Comparison of ENCODE assay signal across 25 mouse cellular contexts in genomic region chr1:159953526-159953925, GRCm38 (mm10).
DNase-seq lines count a peak whose midpoint lies in the region; ATAC-seq and TF ChIP-seq lines count a peak whose summit lies in the region.
"Had no signal": no experiment of that assay in that cellular context is flagged by ENCODE, and none has a peak within 500 bp of the region (broad histone marks: within the 10 kb centered on the region; RNA-seq: fewer than 3 reads in every experiment).

No protein-coding gene starts in this region.

- TF ChIP-seq EP300 in CH12.LX (IDR thresholded peaks at IDR 0.05; ENCODE audit: low read length): no peak; the same call in 1 of the 2 replicates

- no peak for TF ChIP-seq RAD21 in CH12.LX (IDR thresholded peaks at IDR 0.05; ENCODE audit: low read depth, low read length)

- no peaks in the 10 kb centered on the region for H3K79me2 ChIP-seq in CH12.LX (replicated peaks; ENCODE audit: control insufficient read depth, extremely low read depth, insufficient read depth, poor library complexity, severe bottlenecking)

- H3K4me2 ChIP-seq in CH12.LX (ENCODE audit: insufficient read depth, low read depth, poor library complexity, severe bottlenecking): no peak overlapping the region
- no peak overlapping the region for H3K4me2 ChIP-seq in midbrain, embryonic 13.5 days (replicated peaks)
- H3K4me2 ChIP-seq: embryonic facial prominence, embryonic 15.5 days; liver, embryonic 15.5 days; midbrain, embryonic 15.5 days had no signal

- H3K27ac ChIP-seq in CH12.LX (ENCODE audit: insufficient read depth, low read depth): no peak overlapping the region
- no peak overlapping the region for H3K27ac ChIP-seq in midbrain, embryonic 13.5 days
- H3K27ac ChIP-seq: embryonic facial prominence, embryonic 15.5 days; gastrocnemius, adult 2 months; limb, embryonic 10.5 days; liver, embryonic 15.5 days; midbrain, embryonic 15.5 days; stomach, postnatal 0 days had no signal

- peak; percentile 44 for DNase-seq in CD4-positive helper T cell, adult 2 months (ENCODE audit: low read depth, low spot score)
- peak; percentile 40 for DNase-seq in CH12.LX (ENCODE audit: extremely low read depth)
- peak; percentile 54 for DNase-seq in thymus, postnatal 14 days
- no peak for DNase-seq in lung, postnatal 25 days (ENCODE audit: low spot score)
- no peak for DNase-seq in urinary bladder, adult 18-20 months (ENCODE audit: low spot score in 2 of 2)
- DNase-seq in kidney, postnatal 14 days: no peak
- DNase-seq: adrenal gland, postnatal 10 days; cerebellum, adult 8-10 months; cerebellum, postnatal 36 days; gastrocnemius, adult 2 months; kidney, adult 11 months; layer of hippocampus, adult 9-11 months; liver; right cerebral cortex, adult 18-20 months; right cerebral cortex, postnatal 4 days had no signal

- no peaks in the 10 kb centered on the region for H3K9me3 ChIP-seq in CH12.LX (replicated peaks; ENCODE audit: low read length)
- no peaks in the 10 kb centered on the region for H3K9me3 ChIP-seq in midbrain, embryonic 13.5 days
- H3K9me3 ChIP-seq: embryonic facial prominence, embryonic 15.5 days; limb, embryonic 10.5 days; liver, embryonic 15.5 days; midbrain, embryonic 15.5 days had no signal

- no peaks in the 10 kb centered on the region for H3K27me3 ChIP-seq in CH12.LX (replicated peaks)
- H3K27me3 ChIP-seq in midbrain, embryonic 13.5 days: no peaks in the 10 kb centered on the region
- H3K27me3 ChIP-seq: embryonic facial prominence, embryonic 15.5 days; liver, embryonic 15.5 days; midbrain, embryonic 15.5 days had no signal

- peaks cover 0 to 18% of the 10 kb centered on the region in 2 experiments; a peak in 2 of 4 replicates for H3K4me1 ChIP-seq in CH12.LX (ENCODE audit: control insufficient read depth in 1 of 2, insufficient read depth in 2 of 2)
- H3K4me1 ChIP-seq in midbrain, embryonic 13.5 days (replicated peaks): no peaks in the 10 kb centered on the region
- H3K4me1 ChIP-seq: embryonic facial prominence, embryonic 15.5 days; limb, embryonic 10.5 days; liver, embryonic 15.5 days; midbrain, embryonic 15.5 days had no signal

- ATAC-seq in inflammation-experienced regulatory T-cells, adult 6 months: peak; percentile 83
- ATAC-seq in midbrain, embryonic 13.5 days: no peak
- ATAC-seq: forebrain, embryonic 14.5 days; hindbrain, embryonic 16.5 days; midbrain, embryonic 15.5 days had no signal

- in situ Hi-C loops in CH12.LX (cut with MboI; ENCODE audit: low pct_ligation_motif_present, low pct_unique_long_range_greater_than_20kb, low sequenced_read_pairs): no loop called here

- TF ChIP-seq POLR2A in CH12.LX (IDR thresholded peaks at IDR 0.05; ENCODE audit: low read depth, low read length): no peak

- no peak for TF ChIP-seq CTCF in CH12.LX (conservative IDR thresholded peaks at IDR 0.05 in 1 of 2, IDR thresholded peaks at IDR 0.05 in 1 of 2; ENCODE audit: low read depth in 2 of 2, low read length in 2 of 2)

- dilution Hi-C loops in CH12.LX (cut with MboI; ENCODE audit: extremely low pct_ligation_motif_present, extremely low pct_unique_long_range_greater_than_20kb, low sequenced_read_pairs): no loop called here

- H3K36me3 ChIP-seq in CH12.LX (replicated peaks in 1 of 2; ENCODE audit: control insufficient read depth in 1 of 2, insufficient read depth in 1 of 2, low read length in 1 of 2): no peaks in the 10 kb centered on the region
- H3K36me3 ChIP-seq in midbrain, embryonic 13.5 days: no peaks in the 10 kb centered on the region
- H3K36me3 ChIP-seq: embryonic facial prominence, embryonic 15.5 days; limb, embryonic 10.5 days; liver, embryonic 15.5 days; midbrain, embryonic 15.5 days had no signal

- WGBS in midbrain, embryonic 13.5 days: 65% methylated on average over 1 of the region's 1 CpGs

- H3K9ac ChIP-seq in CH12.LX (ENCODE audit: insufficient read depth, low read depth): no peak overlapping the region
- no peak overlapping the region for H3K9ac ChIP-seq in midbrain, embryonic 13.5 days (replicated peaks)
- H3K9ac ChIP-seq: embryonic facial prominence, embryonic 15.5 days; liver, embryonic 15.5 days; midbrain, embryonic 15.5 days had no signal

- H3K4me3 ChIP-seq in CH12.LX (replicated peaks in 1 of 3; ENCODE audit: low read depth in 2 of 3, low read length in 2 of 3, poor library complexity in 1 of 3): no peak overlapping the region
- no peak overlapping the region for H3K4me3 ChIP-seq in midbrain, embryonic 13.5 days (replicated peaks)
- H3K4me3 ChIP-seq: embryonic facial prominence, embryonic 15.5 days; gastrocnemius, adult 2 months; limb, embryonic 10.5 days; liver, embryonic 15.5 days; midbrain, embryonic 15.5 days; myocyte had no signal

TF ChIP-seq in CH12.LX, 34 proteins besides CTCF, POLR2A, EP300 and RAD21:
- TF ChIP-seq E2F4 (IDR thresholded peaks at IDR 0.05; ENCODE audit: insufficient replicate concordance, low read depth, low read length) (no peak), MAX (IDR thresholded peaks at IDR 0.05; ENCODE audit: low read length) (no peak), USF2 (conservative IDR thresholded peaks at IDR 0.05; ENCODE audit: low read depth, low read length) (no peak), CHD2 (IDR thresholded peaks at IDR 0.05; ENCODE audit: low read length) (no peak), PAX5 (IDR thresholded peaks at IDR 0.05; ENCODE audit: low read length) (no peak), USF1 (IDR thresholded peaks at IDR 0.05; ENCODE audit: low read depth, low read length) (no peak), MEF2A (IDR thresholded peaks at IDR 0.05; ENCODE audit: borderline replicate concordance, low read depth, low read length) (no peak), SMC3 (IDR thresholded peaks at IDR 0.05; ENCODE audit: low read depth, low read length) (no peak), BHLHE40 (IDR thresholded peaks at IDR 0.05; ENCODE audit: low read depth, low read length) (no peak)
TF ChIP-seq in CH12.LX: peak in this region for 0.

Comparison
In these comparisons a context has a peak if more than half of its experiments do, and no peak if none do; other contexts are left out.
1. DNase-seq: peak in CD4-positive helper T cell, adult 2 months (single experiment), CH12.LX (single experiment) and thymus, postnatal 14 days (single experiment); none in lung, postnatal 25 days (single experiment), urinary bladder, adult 18-20 months (0 of 2) and kidney, postnatal 14 days (single experiment).